Mouse (Mus musculus) spleen, adult 2 months (tissue): ENCODE results near the gene Cntnap5b.

ENCODE experiments used
- CTCF ChIP-seq: fragments of 200-500 bp; IDR thresholded peaks from 2 replicates; pipeline ENCODE4 v1.5.1; 2011; ENCODE audit warnings: mild to moderate bottlenecking, inconsistent platforms; ENCODE audit not compliant: insufficient read depth, insufficient read length, insufficient replicate concordance; ENCODE audit errors: extremely low read depth
- POLR2A ChIP-seq: fragments of 200-500 bp; IDR thresholded peaks from 2 replicates; pipeline ENCODE4 v1.6.1; 2011; ENCODE audit warnings: low read depth, low read length, inconsistent platforms

DNA sequence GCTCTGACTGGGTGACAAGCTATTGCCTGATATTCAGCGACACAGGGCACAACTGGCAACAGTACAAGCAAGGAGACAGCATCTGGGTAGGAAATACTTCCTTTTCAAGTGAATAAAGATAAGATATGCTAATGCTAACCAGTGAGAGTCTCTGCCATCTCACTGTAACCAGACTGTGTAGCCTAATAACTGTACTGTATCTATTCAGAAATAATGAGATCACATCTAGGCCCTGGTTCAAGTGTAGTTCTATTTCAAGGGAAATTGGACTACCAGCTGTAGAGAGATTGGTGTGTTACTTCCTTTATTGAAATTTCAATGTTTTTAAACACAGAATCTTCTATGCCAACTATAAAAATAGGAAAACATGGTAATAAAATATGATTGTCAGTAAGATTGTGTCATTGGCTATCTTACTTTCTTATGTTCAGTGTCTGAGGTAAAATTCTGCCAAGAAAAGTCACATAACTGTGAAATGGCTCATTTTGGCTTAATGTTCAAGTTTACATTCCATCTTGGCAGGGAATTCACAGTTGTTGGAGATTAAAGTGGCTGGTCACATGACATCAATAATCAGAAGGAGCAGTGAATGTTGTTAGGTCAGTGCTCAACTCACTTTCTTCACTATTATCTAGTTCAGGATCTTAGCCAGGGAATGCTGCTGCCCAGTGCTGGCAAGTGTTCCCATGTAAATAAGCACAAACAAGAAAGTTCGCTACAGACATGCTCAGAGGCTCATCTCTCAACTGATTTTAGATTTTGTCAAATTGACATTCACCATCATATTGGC, 194.9 kb downstream of the Cntnap5b start:
- no peak for TF ChIP-seq POLR2A
- no peak for TF ChIP-seq CTCF
